23 mouse cellular contexts compared by ENCODE assay signal in the genomic region with DNA sequence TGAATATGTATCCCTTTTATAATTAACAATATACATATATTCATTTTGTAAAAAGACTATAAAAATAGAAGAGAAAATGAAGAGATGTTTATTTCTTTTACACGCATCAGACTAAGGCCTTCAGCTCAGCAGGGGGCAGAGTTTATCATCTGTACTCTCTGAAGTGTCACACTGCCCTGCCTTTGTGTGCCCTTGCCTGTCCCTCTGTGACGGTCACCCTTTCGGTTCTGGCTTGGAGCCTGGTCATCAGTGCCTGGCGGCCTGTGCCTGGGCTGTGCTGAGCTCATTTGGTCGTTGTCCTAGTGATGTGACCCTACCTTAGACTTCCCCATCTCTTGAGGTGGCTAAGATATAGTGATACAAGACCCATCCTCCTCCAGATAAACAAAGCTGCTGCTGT. TPM values are rescaled to one million over a fixed set of nuclear protein-coding genes. Genes with fewer than 3 reads are reported as not detected.
"Had no signal": no experiment of that assay in that cellular context is flagged by ENCODE, and none has a peak within 500 bp of the region (broad histone marks: within the 10 kb centered on the region; RNA-seq: fewer than 3 reads in every experiment).

No protein-coding gene starts in this region.

- H3K36me3 ChIP-seq: limb, embryonic 10.5 days; liver, embryonic 15.5 days; neural tube, embryonic 12.5 days had no signal

- H3K27me3 ChIP-seq: liver, embryonic 15.5 days; neural tube, embryonic 12.5 days had no signal

- H3K9ac ChIP-seq: liver, embryonic 15.5 days; neural tube, embryonic 12.5 days had no signal

- H3K27ac ChIP-seq: kidney, postnatal 0 days; limb, embryonic 10.5 days; liver, embryonic 15.5 days; neural tube, embryonic 12.5 days had no signal

- H3K4me1 ChIP-seq: limb, embryonic 10.5 days; liver, embryonic 15.5 days; neural tube, embryonic 12.5 days had no signal

- DNase-seq: kidney, postnatal 36 days; lung, adult 2 months; lung, postnatal 36 days; midbrain, embryonic 14.5 days; right cerebral cortex, postnatal 14 days; thymus, postnatal 4 days had no signal

- H3K4me2 ChIP-seq: liver, embryonic 11.5 days; liver, embryonic 15.5 days; neural tube, embryonic 12.5 days had no signal

- ATAC-seq: lung, postnatal 0 days had no signal

- H3K9me3 ChIP-seq: limb, embryonic 10.5 days; liver, embryonic 15.5 days; neural tube, embryonic 12.5 days had no signal

- H3K4me3 ChIP-seq: limb, embryonic 10.5 days; liver, embryonic 15.5 days; neural tube, embryonic 12.5 days had no signal

RNA-seq across cellular contexts. Expression of a gene that starts 29.3 kb away (rescaled TPM):
- total RNA-seq: layer of hippocampus, adult 18-20 months; layer of hippocampus, postnatal 10 days; left cerebral cortex, adult 18-20 months; left cerebral cortex, postnatal 14 days; megakaryocyte progenitor cell, adult 5-6 weeks; monocyte, adult 5-6 weeks; neutrophil, adult 5-6 weeks had no signal
- polyA plus RNA-seq: kidney, postnatal 0 days; limb, embryonic 10.5 days; limb, embryonic 14.5 days; liver, embryonic 11.5 days; liver, embryonic 15.5 days; lung, adult 2 months; lung, postnatal 0 days; midbrain, embryonic 14.5 days; neural tube, embryonic 12.5 days; spleen, adult 2 months; stomach, embryonic 16.5 days; thymus, postnatal 0 days had no signal
